Mouse (Mus musculus): Measurements from ENCODE around the gene Epha3.

Gene Epha3

DNA sequence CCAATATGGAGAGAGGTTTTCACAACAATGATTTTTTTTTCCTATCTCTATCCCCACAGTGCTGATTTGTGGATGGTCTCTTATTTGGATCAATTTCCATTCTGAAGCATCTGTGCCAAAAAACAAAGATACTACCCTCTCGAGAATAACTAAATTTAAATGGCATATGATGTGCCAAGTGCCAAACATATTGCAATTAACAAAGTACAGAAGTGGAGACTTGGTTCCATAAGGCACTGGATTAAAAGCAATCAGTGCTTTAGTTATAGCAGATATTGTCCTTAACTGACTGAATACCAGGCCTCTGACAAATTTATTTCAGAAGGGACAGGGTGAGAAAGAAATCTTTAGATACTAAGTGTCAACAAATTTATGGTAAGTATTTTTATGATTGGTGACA lies 81.9 kb downstream of the Epha3 start:
- DNase-seq: no peak

DNA sequence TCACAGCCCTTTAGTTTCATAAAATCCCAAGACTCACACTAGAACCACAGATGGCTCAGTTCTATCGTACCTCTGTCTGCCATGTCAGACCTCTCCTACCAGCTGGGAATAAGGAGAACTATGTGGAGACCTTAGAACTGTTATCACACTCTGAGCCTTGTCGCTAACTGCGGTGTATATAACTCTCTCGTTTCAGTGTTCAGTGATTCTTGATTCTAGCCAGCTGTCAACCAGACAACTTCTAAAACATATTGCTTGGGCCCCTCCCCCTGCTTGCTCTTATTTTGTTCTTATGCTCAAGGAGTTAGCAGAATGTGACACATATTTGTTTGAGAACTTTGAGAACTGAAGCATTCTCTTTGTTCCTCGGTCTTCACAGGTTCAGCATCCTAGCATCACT lies 83.8 kb downstream of the Epha3 start:
- DNase-seq: no peak

DNA sequence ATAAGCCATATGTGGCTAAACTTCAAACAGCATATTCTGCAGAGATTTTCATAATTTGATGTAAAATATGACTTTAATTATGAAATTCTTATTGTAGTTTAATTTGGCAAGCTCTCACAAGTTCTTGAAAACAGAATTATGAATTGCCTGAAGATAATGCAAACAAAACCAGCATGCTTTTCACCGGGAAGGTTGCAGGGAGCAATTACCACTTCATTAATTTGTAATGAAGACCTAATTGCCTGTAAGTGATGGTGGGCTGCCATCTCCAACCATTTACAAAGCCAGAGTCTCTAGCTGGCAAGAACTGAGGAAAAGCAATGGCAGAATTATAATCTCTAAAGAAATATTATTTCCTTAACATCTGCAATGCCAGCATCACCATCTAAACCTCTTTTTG lies 86.2 kb downstream of the Epha3 start:
- no peak for DNase-seq

DNA sequence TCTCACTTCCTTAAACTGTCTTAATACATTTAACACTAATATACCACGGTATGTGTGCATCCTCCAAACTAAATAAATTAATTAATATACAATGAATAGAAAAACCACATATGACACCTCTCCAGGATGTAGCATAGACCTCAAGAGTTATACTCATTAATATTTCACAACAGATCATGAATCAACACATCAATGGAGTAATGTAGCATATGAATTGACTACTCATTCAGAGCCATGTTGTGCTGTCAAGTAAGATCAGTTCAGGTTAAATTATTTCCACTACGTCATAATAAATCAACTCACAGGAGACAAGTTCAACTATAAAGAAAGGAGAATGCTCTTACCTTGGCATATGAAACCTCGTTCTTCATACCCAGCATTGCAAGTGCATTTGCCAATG lies 91.4 kb downstream of the Epha3 start:
- DNase-seq: no peak

DNA sequence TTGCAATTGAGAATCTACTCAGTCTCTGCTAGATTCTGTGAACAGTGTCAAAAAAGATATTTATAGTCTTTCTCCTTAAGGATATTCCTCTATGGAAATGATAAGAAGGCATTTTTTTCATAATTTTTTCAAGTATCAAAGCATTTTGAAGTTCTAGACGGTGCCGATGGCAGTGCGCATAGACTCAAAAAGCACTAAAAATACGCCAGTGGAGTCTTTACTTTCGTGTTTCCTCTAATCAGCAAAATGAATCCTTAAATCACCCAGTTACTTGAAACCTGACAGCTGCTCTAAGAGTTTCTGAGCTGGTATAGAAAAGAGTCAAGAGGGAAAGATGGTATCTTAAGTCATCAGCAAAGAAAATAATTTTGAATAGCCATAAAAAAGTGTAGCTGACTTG lies 96.4 kb downstream of the Epha3 start:
- no peak for DNase-seq

DNA sequence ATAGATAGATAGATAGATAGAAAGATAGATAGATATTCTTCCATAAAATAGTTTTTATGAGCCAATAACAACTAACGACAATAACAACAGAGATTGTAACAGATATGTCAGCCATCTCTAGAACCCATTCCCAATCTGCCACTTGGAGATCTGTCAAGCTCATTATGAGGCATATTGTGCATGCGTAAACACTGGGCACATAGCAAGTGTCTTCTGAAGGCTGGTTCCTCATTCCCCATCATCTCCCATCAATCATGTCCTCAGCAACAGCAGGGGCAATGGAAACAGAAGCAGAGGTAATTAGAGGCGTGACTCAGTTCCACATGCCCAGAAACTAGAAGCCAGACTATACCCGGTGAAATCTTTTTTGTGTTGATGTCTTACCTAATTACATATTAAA lies 102.8 kb downstream of the Epha3 start:
- no peak for DNase-seq

DNA sequence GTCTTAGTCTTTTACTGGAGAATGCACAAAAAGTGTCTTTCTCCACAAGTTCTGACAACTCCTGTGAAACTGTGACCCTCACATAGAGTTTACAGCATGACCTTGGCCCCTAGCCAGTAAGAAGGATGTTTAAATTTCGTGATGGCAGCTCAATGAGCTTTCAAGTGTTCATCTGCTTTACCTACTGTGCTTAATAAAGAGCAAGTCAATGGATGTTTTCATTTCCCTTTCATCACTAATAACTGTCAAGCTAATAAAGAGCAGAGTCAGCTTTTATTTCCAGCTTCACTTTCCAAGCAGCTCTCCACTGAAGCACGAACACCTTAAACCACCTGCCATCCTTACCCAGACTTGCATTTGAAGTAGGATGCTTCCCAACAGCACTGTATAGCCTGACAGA lies 103.9 kb downstream of the Epha3 start:
- no peak for DNase-seq

DNA sequence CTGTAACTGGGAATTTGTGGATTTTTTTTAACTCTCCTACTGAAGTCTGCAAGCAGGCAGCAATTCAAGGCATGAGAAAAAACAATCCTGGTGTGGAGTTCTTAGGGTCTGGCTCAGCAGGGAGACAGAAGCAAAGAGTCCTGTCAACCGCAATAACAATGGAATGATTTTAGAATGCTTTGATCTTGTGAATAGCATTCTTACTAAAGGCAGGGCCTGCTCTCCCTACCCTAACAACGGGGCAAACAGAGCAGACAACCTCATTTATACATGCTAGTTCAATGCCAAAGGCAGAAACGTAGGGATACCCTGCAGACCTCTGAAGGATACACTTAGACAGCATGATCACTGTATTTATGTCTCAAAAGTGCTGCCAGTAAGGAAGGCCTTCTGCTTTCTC lies 110.9 kb downstream of the Epha3 start:
- no peak for DNase-seq

DNA sequence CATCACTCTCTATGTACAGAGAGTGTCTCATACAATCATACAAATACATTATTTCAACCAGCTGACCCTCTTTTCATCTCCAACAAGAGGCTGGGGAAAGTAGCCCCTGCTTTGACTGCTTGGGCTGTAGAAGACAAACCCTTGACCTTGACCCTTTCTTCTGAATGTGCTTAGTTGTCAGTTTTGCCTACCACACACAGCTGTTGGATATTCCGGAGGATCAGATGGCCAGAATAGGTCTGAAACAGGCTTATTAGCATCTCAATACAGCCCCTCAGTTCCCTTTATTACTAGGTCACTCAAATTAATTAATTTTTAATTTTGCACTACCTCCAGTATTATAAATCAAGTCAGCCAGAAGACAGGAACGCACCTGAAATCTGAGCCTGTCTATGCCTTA lies 116.2 kb downstream of the Epha3 start:
- DNase-seq: no peak

DNA sequence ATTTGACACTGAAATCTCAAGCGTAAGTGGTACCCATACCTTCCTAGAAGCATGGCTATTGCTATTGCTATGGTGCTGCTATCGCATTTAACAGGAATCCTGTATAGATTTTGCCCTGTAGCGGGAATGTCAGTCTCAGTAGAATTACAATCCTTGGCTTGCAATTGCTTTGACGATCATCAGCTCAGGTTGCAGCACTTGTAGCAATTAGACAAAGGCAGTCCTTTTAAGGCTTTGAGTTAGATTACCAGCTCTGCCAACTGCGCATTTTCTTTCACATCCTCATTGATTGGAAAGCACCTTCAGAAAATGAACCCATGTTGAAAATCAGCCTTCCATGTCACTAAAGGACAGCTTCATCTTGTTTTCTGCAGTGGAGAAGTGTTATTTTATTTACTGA lies 118.5 kb downstream of the Epha3 start:
- DNase-seq: no peak

DNA sequence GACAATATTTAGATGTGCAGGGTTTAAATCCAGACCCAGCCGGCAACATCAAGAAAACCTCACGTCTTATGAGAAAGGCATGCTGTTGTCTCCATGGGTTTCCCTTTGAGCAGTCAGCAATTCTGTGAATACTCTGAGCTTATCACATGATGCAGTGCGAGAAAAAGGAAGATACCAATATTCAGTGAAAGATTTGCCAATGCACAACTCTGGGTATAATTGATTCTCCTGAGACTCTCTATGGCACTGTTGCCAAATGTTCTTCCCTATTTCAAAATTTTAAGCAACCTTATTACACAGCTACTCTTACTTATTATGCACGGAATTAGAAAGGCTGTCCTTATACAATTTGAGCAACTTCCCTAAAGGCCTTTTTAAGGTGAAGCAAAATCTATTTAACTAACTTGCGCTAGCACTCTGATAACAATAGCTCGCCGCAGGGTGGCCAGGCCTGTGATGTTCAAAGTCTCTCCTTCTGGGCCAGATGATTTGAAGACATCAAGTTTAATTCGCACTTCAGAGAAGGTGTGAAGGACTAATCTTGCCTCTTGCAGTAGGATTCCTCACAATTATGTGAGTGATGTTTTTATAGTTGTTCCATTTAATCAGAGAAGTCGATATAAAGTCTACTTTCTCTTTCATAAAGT lies 120.6 kb downstream of the Epha3 start:
- no peak for DNase-seq

DNA sequence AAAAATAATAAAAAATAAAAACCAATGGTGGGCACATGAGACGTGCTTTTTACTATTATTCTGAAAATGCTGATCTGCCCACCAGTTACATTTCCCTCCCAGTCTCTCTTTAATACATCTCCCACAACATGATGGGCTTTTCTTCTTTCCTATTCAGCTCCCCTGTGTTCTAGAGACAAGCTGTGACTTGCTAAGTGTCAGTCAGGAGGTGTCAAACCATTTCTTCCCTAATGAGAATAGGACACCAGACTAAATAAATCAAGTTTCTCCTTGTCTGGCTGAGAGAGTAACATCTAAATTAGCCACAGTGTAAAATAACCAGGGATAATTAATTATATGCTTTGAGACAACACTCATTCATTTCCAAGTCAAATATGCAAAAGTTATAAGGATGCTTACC lies 144.7 kb downstream of the Epha3 start:
- no peak for DNase-seq

DNA sequence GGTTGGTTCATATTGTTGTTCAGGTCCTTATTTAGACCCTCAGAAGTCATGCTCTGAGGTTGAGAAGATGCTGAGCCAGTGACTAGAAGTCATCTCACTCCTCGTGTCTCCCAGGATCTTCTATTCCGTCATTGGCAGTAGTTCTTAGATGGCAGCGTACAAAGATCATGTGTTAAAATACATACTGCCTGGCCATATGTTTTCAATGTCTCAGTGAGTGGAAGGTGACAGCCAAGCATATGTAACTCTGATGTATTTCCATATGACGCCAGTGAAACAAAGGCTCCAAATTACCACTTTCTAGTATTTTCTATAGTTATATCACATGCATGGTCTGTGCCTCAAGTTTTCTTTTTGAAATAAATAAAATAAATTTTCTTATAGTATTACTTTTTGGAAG lies 146.7 kb downstream of the Epha3 start:
- no peak for DNase-seq

DNA sequence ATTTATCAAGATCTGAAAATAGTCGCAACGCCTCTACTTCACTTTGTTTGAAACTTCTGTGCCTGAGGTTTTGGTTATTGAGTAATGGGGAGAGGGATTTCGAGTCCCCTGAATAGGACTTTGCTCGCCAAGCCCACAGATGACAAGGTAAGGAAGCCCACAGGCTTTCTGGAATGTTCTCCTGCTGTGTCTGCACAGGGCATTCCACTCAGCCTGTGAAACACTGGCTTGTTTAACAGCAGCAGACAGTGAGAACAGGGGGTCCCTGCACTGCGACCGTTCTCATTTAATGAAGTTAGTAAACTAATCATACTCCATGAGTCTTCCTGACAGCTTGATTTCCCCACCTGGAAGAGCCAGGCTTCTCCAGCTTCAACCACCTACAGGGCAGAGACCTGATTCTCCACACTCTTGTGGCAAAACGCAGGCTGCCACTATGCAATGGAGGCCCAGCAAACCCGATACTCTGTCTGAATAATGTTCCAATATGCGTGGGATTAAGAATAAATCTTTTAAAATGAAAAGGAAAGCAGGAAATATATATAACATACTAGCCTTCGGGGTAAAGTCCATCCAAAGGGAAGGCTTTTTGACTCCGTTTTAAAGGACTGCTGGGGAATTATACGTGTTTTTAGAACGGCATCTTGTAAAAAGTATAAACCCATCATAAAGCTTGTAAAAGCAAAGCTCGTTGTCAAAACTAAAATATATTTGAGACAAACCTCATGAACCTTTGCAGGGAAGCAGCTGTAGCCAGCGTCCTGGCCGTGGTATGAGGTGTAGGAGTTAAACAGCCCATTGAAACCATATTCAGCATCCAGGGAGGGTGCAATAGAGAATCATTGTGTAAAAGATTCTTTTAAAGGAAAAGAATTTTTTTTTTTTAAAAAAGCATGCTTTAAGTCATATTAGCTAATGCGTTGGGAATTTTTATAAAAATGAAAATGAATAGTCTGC lies 156.8 kb downstream of the Epha3 start:
- no peak for DNase-seq

DNA sequence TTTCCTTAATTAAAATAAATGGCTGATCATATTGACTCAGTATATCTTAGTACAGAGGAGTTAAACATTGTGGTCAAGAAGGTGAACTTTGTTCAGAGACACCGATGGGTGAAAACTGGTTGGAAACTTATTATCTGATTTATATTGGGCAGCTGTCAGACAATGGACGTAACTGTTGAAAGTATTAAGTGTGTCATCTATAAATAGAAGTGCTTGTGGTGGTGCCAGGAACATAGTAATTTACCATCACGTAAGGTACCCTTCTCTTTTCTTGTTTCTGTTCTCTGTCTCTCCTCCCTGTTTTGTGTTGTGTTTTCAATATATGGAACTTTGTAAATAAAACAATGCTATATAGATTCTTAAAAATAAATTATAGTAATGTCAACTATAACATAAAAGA lies 174.6 kb downstream of the Epha3 start:
- DNase-seq: no peak

DNA sequence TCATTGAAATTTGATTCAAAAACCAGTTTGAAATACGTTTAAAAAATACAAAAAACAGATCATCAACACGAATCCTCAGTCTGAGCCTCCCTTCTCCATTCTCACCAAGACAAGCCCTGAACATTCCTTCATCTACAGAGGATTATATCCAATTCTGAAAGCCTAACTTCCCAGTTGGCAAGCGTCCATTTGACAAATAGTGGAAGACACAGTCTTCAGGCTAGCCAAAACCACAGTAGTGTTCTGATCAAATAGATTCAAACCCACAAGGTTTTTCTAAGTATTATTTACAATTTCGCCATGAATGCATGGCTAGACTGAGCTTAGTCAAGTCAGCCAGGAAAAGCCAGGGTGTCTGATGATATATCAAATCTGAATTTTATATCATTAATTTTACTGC lies 179.8 kb downstream of the Epha3 start:
- peak; percentile 24 for DNase-seq

DNA sequence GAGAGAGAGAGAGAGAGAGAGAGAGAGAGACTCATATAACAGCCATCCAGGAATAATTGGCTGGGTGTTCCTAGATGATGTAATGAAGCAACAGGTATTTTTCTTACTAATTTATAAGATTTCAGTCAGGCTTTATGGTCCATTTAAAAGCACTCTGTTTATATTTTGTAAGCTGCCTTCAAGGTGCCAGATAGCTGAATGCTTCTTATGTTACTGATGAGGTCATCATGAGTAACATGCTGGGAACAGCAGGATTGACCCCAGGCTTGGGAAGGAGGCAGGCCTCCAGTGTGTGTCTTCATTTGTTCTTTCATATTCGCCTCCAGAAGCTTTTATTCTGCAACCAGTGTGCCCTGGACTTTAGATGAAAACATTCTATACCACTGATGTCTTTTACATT lies 189.5 kb downstream of the Epha3 start:
- peak; percentile 46 for DNase-seq

DNA sequence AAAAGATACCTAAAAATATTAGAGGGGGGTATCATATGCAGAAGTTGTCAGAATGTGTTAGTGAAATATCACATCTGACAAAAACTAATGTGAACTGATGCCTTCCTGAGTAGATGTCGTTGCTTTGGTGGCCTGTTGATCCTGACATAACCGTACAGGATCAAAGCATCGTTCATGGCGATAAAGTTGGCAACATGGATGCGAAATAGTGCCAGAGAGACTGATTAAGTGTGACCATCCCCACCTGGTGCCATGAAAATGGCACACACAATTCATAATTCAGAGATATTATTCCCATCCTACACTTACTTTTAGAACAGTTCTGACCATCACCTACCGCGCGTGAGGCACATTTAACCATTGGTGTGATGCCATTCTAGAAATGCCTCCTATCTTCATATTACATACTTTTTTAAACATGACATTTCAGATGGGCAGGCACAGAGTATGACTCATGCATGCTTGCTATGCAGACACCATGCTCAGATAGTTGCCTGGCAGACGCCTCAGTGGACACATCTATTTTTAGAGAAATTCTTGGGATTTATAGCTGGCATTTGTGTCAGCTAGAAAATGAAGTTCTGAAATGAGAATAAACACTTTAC lies 190.6 kb downstream of the Epha3 start:
- DNase-seq: peak; percentile 55

DNA sequence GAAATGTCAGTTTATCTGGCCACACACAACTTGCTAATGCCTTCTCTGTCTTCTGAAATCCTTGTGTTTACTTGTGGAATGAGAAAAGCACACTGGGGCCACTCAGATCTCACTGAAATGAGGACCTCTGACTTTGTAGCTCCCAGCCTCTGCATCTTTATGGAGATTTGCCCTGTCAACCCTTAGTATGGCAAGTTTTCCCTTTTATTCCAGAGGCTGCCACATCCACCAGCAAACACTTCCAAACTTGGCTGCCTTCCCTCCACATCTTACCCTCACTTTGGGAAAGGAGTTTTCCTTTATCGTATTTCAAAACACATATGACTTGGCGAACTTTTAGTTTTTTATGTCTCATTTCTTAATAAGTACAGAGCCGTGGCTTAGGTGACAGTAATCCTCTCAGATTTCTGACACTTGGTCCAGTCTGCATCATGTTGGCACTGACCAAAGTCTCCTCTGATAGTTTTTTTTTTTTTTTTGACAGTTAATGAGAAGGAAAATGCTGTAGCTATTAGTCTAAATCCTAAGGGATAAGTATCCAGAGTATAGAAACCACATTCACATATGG lies 198.0 kb downstream of the Epha3 start:
- DNase-seq: no peak

DNA sequence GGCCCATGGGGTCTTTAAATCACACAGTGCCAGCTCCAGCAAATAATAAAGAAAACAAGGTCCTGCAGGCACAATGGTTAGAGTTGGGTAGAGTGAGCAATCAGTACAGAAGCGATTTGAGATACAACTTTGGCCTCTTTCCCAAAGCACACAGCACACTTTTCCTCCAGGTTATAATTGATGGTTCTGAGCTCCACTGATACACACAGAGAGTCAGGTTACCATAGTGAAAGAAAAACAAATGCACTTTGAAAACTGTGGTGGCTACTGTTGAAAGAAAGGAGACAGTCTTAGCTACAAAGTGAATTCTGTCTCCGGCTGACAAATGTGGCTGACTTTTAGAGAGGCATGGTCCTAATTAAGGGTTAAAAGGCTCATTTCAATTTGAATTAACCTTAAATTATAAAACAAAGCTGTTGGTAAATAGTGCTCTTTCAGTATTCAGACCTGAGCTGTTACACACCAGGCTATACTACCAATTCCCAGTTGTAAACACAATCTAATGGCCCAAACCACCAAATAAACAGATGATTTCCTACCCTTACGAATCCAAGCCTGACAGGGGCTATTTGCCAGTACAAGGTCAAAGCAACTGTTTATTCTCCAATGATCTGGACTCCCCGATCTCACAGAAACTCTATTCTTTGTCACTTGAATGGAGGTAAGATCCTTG lies 205.5 kb downstream of the Epha3 start:
- no peak for DNase-seq

DNA sequence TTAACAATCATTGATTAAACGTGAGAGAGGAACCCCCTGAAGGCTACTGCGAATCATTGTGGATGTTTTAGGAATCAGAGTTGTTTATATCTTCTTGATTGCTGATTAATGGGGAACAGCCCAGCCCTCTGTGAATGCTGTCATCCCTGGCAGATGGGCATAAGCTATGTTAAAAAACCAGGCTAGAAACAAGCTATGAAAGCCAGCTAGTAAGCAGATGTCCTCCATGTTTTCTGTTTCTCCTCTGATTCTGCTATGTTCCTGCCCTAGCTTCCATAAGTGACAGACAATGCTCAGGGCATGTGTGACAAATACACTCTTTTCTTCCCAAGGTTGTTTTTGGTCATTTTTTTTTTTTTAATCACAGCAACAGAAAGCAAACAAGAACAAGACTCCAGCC lies 206.2 kb downstream of the Epha3 start:
- DNase-seq: peak; percentile 25

DNA sequence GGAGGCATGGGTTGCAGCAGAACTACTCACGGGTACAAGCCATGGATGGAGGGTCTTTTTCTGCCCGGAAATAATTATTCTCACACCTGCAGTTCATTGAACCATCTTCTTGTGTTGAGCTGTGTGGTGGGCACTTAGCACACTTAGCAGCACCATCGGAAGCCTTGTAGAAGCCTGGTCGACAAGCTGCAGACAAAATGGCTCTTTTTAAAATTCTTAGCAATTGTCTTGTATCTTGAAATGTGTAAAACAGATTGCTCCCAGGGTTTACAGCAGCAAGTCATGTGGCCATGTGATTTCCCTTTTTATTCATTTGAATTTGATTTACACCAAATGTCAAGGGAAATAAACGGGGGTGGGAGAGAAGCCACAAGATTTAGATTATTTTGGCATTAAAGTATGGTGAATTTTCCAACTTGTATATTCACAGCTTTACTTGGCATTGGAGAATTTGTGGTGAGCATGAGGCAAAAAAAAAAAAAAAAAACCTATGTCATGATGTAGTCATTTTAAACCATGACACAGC lies 210.5 kb downstream of the Epha3 start:
- DNase-seq: no peak

DNA sequence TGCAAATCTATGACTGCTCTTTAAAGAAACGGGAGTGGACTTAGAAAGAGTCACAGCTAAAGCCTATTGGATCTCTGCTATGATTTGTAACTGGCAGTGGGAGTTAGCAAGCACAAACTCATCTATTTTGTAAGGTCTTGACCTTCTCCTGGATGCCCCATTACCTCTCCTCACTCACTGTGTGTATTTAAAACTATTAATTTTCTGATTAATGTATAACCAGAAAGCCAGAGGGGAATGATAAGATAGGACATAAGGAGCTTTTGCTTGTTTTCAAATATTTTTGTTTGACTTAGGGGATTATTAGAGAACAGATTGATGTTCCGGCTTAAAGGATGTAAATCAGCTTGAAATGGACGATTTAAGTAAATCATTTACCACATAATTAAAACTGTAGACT lies 213.2 kb downstream of the Epha3 start:
- no peak for DNase-seq

Data from cerebellum, adult 9-10 months (tissue).